Mouse (Mus musculus) monocyte, adult 5-6 weeks (primary cell): Measurements from ENCODE around the gene Ano1. TPM values are rescaled to one million over a fixed set of nuclear protein-coding genes. Genes with fewer than 3 reads are reported as not detected.

Experiments used
- ATAC-seq: fragments of 153-309, 156-312 bp; replicated peaks from 2 replicates; pipeline ENCODE4 v1.8.0; 2017; ENCODE audit warnings: mild to moderate bottlenecking; ENCODE audit not compliant: low TSS enrichment, insufficient number of reproducible peaks, severe bottlenecking, poor library complexity, low FRiP score
- total RNA-seq: library from RNA; stranded (forward); fragments of 200-1000, 200-491, 200-594 nt; gene quantifications from 3 replicates; pipeline ENCODE4 v1.2.3, GENCODE M21; 2017

Gene Ano1
- total RNA-seq, 1 experiment from 2014 or later, result 0.38 TPM

- ATAC-seq, result no peak
These were observed 83.0 kb downstream of the Ano1 start for GRCm38 (mm10) chr7:144668603-144669278.

DNA sequence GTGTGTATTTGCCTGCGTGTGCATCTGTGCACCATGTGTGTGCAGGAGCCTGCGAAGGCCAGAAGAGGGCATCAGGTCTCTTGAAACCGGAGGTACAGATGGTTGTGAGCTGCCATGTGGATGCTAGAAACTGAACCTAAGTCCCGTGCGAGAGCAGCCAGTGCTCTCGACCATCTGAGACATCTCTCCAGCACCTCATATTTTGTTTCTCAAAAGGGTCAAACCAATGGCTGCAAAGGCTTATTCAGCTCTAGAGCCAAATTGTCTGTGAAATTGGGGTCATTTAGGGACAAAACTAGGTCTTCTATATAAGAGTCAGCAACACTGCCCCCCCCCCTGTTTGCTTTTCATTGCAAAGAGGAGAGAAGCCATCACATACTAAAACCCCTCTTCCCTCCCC is 84.7 kb downstream of the Ano1 start:
- ATAC-seq, result no peak

- ATAC-seq, result no peak
These were observed 86.2 kb downstream of the Ano1 start for GRCm38 (mm10) chr7:144665585-144665984.

DNA sequence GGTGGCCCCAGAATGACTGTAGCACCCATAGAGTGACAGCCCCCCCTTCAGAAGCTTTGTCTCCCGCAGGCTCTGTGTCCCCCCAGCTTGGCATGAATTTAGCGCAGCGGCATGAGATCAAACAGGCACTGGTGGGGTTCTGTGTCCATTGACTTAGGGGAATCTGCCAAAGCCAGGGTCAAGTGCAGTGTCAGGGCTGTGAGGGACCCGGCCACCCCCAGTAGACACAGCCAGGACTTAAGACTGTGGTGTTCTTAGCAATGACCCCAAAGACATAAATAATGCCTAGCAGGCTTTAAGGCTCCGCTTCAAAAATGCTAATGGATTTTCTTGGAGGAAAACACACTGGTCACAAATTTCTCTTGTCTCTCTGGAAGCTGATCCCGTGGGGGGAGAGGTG is 88.2 kb downstream of the Ano1 start:
- ATAC-seq, result no peak

- no peak for ATAC-seq
These were observed 95.4 kb downstream of the Ano1 start for GRCm38 (mm10) chr7:144656261-144656967.

GRCm38 (mm10) chr7:144653681-144654425 is 97.9 kb downstream of the Ano1 start:
- ATAC-seq, result no peak

DNA sequence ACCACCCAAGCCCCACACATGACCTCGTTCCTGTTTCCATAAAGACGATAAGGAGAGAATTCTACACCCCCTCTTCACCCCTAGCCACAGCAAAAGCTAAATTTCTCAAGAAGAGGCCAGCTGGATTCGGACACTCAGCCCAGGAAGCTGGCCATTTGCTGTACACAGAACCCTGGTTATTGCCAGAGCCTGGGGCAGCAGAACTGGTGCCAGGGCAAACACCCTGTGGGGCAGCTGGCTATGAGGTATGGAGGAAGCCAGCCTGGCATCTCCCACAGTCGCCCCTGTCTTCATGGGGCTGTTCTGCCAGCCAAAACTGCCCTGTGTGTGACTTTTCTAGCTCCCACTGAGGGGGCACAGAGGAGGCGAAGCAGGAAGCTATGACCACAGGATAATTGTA is 104.2 kb downstream of the Ano1 start:
- ATAC-seq, result no peak

DNA sequence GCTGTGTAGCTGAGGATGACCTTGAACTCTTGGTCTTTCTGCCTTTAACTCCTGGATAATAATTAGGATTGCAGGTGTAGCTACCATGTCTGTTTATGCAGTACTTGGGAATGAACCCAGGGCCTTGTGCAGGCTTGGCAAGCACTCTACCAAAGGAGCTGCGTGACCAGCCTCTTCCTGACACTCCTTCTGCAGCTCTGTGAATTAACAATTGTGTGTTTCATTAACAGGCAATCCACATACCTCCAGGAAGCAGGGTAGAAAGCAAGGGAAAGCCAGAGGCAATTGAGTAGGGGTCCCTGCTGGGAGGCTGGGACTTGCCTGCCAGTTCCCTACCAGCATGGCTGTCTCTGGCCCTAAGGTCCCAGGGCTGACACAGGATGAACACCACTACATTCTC is 111.0 kb downstream of the Ano1 start:
- ATAC-seq, result no peak

DNA sequence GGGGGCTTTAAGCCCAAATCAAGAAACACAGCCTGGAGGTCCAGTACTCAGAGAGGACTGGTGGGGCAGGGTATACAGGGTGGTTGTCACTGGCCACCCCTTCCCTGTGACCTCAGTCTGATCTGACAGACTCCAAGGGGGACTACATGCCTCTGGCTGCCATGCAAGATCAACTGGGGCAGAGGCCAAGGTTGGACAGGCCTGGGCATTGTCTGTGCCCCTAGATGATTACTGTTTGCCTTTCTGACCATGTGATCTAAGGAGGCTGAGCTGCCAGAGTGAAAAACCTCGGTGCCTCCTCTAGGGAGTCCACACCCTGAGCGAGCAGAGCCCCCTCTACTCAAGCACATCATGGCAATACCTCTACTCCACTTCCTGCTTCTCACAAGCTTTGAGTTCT is 115.8 kb downstream of the Ano1 start:
- ATAC-seq, result no peak

DNA sequence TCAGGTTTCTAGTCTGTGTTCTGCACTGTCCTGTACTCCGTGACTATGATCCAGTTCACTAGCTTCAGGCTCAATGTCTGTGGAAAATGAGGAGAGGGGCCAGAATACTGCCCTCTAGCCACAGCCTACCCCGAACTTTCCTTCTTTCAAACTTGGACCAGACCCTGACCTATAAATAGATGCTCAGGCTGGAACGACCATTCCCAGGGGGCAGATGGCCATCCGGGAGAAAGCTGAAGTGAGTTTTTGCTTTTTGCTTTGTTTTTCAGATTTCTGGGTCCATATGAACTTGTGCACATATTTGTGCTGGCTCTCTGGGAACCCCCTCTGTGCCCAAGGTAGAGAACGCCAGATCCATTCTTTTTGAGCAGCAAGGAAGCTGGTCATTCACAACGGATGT is 116.9 kb downstream of the Ano1 start:
- ATAC-seq, result no peak

DNA sequence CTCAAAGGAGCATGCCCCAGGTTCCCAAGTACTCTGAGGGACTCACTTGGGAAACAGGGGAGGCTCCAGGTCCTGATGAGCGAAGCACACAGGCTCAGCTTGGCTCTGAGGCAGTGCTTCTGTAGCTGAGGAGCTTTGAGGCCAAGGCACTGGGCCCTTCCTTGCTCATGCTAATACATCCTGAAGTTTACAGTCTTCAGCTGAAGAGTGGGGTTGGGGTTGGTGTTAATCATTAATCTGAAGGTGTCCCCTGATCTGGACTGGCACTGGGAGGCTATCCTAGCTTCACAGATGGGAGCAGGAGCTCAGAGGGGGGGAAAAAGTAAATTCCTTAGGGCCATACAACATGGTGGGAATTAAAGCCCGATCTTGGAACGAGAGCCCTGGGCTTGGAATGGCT is 117.3 kb downstream of the Ano1 start:
- no peak for ATAC-seq

DNA sequence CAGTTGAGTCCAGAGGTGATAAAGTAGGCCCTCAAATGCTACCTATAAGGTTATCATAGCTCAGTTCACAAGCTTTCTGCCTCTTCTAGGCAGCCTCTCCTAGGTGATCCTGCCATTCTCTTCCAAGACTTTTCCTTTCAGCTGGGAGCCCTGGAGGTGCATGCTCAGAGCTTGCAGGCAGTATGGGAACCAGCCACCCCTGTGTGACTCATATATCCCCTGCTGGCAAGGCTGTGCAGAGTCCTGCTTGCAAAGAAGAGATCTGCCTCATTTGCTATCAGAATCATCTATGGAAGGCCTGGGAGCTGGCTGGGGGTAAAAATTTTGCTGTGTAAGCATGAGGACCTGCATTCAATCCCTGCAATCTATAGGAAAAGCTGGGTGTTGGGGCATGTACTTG is 119.5 kb downstream of the Ano1 start:
- no peak for ATAC-seq

DNA sequence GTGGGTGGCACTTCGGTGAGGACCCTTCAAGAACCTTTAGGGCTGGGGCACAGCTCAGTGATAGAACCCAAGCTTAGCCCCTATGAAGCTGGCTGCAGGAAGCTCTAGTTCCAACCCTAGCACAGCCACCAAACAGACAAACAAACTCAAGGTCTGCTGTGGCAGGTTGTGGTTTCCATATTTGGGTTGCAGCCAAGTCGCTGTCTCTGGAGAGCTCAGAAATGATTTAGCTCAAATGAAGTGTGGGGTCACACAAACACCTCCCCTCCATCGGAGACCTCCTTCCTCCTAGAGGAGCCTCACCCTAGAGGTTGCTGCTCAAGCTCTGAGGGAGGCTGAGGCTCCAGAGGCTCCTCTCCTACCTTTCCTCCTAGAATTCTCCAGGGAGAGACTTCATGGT is 121.2 kb downstream of the Ano1 start:
- no peak for ATAC-seq

GRCm38 (mm10) chr7:144628334-144628915 is 123.3 kb downstream of the Ano1 start:
- ATAC-seq, result no peak

- ATAC-seq, result no peak
These were observed 124.0 kb downstream of the Ano1 start for GRCm38 (mm10) chr7:144627606-144628333.

- no peak for ATAC-seq
These were observed 125.7 kb downstream of the Ano1 start for GRCm38 (mm10) chr7:144626042-144626441.

DNA sequence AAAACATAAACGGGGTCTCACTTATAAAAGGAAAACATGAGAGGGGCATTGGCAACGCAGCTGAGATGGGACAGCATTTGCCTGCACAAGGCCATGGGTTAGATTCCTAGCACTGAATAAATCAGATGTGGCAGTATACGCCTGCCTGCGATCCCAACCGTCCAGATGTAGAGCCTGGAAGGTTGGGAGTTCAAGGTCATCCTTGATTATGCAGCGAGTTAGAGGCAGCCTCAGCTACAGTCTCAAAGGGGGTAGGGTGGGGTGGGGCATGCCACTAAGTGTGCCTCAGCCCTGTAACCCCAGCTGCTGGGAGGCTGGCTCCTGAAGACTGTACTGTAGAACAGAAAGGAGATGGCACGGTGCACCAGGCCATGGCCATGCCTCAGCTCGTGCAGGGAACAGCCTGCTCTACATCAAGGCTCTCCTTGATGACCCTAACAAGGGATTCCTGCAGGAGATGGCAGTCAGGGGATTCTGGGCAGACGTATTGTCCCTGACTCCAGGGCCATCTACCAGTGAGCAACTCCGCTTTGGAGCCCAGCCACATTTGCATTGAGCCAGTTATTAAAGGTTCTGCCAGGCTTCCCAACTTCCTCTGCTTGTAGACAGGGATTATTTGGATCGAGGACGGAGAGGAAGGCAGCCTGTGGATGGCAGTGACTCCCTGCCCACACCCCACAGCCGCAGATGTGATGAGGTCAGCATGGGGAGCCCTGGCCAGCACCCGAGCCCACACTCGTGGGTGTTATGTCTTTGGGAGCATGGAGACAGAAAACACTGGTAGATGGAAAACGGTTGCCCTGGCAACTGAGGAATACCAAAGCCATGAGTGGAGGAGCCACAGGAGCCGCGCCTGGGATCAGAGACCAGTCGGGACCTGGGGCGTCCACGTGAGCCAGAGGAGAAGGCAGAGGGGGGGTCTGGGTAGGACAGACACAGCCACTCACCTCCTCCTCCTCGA is 130.8 kb downstream of the Ano1 start:
- no peak for ATAC-seq

DNA sequence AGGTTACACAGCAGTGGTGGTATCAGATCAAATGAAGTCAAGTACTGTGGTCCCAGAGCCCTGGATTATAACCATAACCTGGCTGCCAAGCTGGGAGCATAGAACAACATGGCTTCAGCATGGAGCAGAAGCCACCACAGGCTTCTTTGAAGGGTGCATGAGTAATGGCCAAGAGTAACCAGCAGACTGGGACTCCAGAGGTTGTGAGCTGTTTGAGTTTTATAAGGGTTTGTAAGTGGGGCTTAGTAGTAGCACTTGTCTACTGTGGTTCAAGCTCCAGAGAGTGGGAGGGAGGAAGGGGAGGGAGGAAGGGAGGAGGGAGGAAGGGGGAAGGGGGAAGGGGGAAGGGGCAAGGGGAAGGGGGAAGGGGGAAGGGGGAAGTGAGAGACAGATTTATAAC is 131.5 kb downstream of the Ano1 start:
- no peak for ATAC-seq
